Mouse (Mus musculus): ENCODE measurements around the gene Myocd. TPM values are rescaled to one million over a fixed set of nuclear protein-coding genes. Genes with fewer than 3 reads are reported as not detected.

Myocd gene
- polyA plus RNA-seq, 1 experiment from 2014 or later = 3.7 TPM

DNA sequence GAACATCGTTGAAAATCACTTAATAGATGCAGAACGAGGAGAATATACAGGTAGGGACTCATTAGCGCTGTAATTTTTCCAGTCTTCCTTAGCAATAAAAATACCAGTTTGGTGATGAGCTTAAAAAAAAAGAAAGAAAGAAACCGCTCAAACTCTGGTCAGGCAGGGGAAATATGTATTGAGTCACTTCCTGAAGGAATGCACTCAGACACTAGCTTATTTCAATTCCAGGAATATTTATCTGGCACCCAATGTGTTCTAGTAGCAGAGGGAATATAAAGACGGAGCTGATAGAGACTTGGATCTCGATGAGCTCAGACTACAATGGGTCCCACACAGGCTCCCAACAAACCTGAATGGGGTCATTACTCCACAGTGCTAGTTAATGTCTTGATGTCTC is 5.7 kb upstream of the Myocd start:
- DNase-seq (ENCODE audit: low spot score) = no peak
- H3K4me1 ChIP-seq (replicated peaks; ENCODE audit: insufficient read depth, low read length) = peaks cover 6% of the 10 kb centered on the region; the same call in 1 of the 2 replicates
- H3K4me2 ChIP-seq (ENCODE audit: low read length) = no peak overlapping the region

DNA sequence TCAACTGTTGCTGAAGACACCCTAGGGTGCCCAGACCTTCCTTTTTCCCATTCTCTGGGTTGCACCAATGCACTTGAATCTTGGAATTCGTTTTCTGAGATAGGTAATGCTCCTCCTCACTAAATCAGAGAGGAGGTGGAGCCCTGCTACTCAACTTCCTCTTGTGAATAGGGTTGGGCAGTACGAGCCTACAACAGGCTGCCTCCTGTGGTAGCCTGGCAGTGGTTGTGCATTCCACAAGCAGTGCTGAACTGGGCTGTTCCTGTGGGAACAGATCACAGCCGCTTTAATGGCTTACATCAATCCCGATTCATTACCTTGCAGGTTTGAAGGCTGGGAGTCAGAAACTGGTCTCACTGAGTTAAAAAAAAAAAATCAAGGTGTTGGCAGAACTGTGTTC is 1.2 kb upstream of the Myocd start:
- H3K27ac ChIP-seq = no peak overlapping the region
- H3K27me3 ChIP-seq (ENCODE audit: insufficient read depth, low read length) = no peaks in the 10 kb centered on the region
- no peaks in the 10 kb centered on the region for H3K9me3 ChIP-seq (replicated peaks; ENCODE audit: low read length)
- H3K9ac ChIP-seq (ENCODE audit: low read depth, low read length) = no peak overlapping the region
- no peaks in the 10 kb centered on the region for H3K36me3 ChIP-seq (ENCODE audit: insufficient read depth, low read length)
- no peak overlapping the region for H3K4me3 ChIP-seq (replicated peaks; ENCODE audit: low read depth, low read length)
- DNase-seq (ENCODE audit: low spot score) (no peak), ATAC-seq (replicated peaks; ENCODE audit: low FRiP score, low read depth) (no peak)
- 0 out of 2 replicates have a peak, but pooled peaks have one; percentile 12 for TF ChIP-seq CTCF (IDR thresholded peaks at IDR 0.05; ENCODE audit: low read depth)
- peaks cover 14% of the 10 kb centered on the region for H3K4me1 ChIP-seq (replicated peaks; ENCODE audit: insufficient read depth, low read length)
- peak overlapping the region; percentile 74; the same call in 1 of the 2 replicates for H3K4me2 ChIP-seq (ENCODE audit: low read length)
- WGBS = 14% methylated on average over 4 of the region's 4 CpGs

More for the DNA sequence above, 5.7 kb upstream of the Myocd start:
- ATAC-seq (replicated peaks; ENCODE audit: low FRiP score, low read depth) = no peak
- no peaks in the 10 kb centered on the region for H3K36me3 ChIP-seq (ENCODE audit: insufficient read depth, low read length)
- H3K9me3 ChIP-seq (replicated peaks; ENCODE audit: low read length) = no peaks in the 10 kb centered on the region
- H3K9ac ChIP-seq (ENCODE audit: low read depth, low read length) = no peak overlapping the region
- H3K27ac ChIP-seq = no peak overlapping the region
- no peak overlapping the region for H3K4me3 ChIP-seq (replicated peaks; ENCODE audit: low read depth, low read length)
- H3K27me3 ChIP-seq (ENCODE audit: insufficient read depth, low read length) = no peaks in the 10 kb centered on the region
- WGBS = 78% methylated on average over 6 of the region's 6 CpGs
- no peak for TF ChIP-seq CTCF (IDR thresholded peaks at IDR 0.05; ENCODE audit: low read depth)

DNA sequence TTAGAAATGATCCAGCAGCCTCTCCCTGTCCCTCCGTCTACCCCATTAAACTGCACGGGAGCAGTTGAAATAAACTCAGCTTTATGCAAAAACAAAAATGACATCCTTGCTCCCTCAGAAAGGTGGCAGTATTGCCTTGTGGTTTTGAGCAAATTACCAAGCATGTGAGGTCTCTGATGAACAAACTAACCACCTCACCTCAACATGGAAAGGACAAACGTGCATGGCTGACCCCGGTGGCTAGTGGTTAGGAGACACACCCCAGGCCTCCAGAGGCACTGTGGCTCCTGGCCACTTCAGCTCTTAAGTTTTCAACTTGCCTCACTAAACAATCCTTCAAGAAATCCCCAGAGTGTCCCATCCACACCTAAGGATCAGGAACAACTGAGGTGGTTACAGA is 1.5 kb downstream of the Myocd start:
- Histone ChIP-seq H3K9me3 (replicated peaks; ENCODE audit: low read length) (no peaks in the 10 kb centered on the region), H3K4me2 (ENCODE audit: low read length) (no peak overlapping the region), H3K4me1 (replicated peaks; ENCODE audit: insufficient read depth, low read length) (peaks cover 17% of the 10 kb centered on the region), H3K4me3 (replicated peaks; ENCODE audit: low read depth, low read length) (no peak overlapping the region), H3K27ac (no peak overlapping the region), H3K9ac (ENCODE audit: low read depth, low read length) (no peak overlapping the region), H3K27me3 (ENCODE audit: insufficient read depth, low read length) (no peaks in the 10 kb centered on the region), H3K36me3 (ENCODE audit: insufficient read depth, low read length) (no peaks in the 10 kb centered on the region)
- DNase-seq (ENCODE audit: low spot score) (peak; percentile 67), ATAC-seq (replicated peaks; ENCODE audit: low FRiP score, low read depth) (no peak)
- TF ChIP-seq CTCF (IDR thresholded peaks at IDR 0.05; ENCODE audit: low read depth) = peak; percentile 73
- 29% methylated on average over 4 of the region's 4 CpGs for WGBS

DNA sequence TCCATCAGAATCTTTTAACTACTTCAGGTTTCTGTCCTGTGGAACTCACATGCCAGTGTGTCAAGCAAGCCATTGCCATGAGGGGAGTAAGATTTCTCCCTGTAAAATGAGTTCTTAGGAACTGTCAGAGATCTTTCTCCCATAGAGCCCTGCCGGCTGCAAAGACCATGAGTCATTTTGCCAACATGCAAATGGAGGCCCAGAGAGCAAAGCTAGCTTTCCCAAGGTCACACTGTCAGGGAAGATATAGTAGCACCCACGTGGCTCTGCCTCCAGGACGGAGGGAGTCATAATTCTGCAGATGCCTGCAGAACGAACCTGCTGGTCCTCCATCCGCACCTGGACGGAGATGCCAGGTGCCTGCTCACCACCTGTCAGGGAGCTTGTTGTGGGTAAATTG is 6.3 kb downstream of the Myocd start:
- no peak overlapping the region for H3K9ac ChIP-seq (ENCODE audit: low read depth, low read length)
- no peaks in the 10 kb centered on the region for H3K36me3 ChIP-seq (ENCODE audit: insufficient read depth, low read length)
- no peak overlapping the region for H3K4me3 ChIP-seq (replicated peaks; ENCODE audit: low read depth, low read length)
- no peaks in the 10 kb centered on the region for H3K27me3 ChIP-seq (ENCODE audit: insufficient read depth, low read length)
- DNase-seq (ENCODE audit: low spot score) (no peak), ATAC-seq (replicated peaks; ENCODE audit: low FRiP score, low read depth) (no peak)
- 37% methylated on average over 6 of the region's 6 CpGs for WGBS
- H3K4me2 ChIP-seq (ENCODE audit: low read length) = no peak overlapping the region
- no peak for TF ChIP-seq CTCF (IDR thresholded peaks at IDR 0.05; ENCODE audit: low read depth)
- no peak overlapping the region for H3K27ac ChIP-seq
- no peaks in the 10 kb centered on the region for H3K9me3 ChIP-seq (replicated peaks; ENCODE audit: low read length)
- H3K4me1 ChIP-seq (replicated peaks; ENCODE audit: insufficient read depth, low read length) = 0 out of 2 replicates have a peak, but pooled peaks cover 3% of the 10 kb centered on the region

DNA sequence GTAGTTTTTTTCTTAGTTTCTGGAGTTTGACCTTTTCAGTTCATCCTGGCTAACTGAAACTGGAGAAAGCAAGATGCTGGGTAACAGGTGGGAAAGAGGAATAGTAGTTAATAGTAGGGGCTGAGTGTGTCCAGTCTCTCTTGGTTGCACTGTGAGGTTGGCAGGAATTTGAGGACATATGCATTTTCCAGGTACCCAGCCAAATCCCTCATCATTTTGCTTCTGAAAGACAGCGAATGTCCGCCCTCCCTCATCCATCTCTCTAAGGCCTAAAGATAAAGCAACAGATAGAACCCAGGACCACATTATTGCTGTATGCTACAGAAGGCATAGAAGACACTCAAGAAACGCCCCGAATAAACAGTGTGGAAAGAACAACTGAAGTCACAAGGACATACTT is 10.8 kb downstream of the Myocd start:
- H3K9ac ChIP-seq (ENCODE audit: low read depth, low read length) = no peak overlapping the region
- 92% methylated on average over 4 of the region's 4 CpGs for WGBS
- no peak for ATAC-seq (replicated peaks; ENCODE audit: low FRiP score, low read depth)
- TF ChIP-seq CTCF (IDR thresholded peaks at IDR 0.05; ENCODE audit: low read depth) = no peak
- no peaks in the 10 kb centered on the region for H3K27me3 ChIP-seq (ENCODE audit: insufficient read depth, low read length)
- no peaks in the 10 kb centered on the region for H3K9me3 ChIP-seq (replicated peaks; ENCODE audit: low read length)
- 0 out of 2 replicates have a peak, but pooled peaks cover 3% of the 10 kb centered on the region for H3K4me1 ChIP-seq (replicated peaks; ENCODE audit: insufficient read depth, low read length)
- H3K36me3 ChIP-seq (ENCODE audit: insufficient read depth, low read length) = no peaks in the 10 kb centered on the region
- DNase-seq (ENCODE audit: low spot score) = no peak
- no peak overlapping the region for H3K27ac ChIP-seq
- H3K4me3 ChIP-seq (replicated peaks; ENCODE audit: low read depth, low read length) = no peak overlapping the region
- no peak overlapping the region for H3K4me2 ChIP-seq (ENCODE audit: low read length)

DNA sequence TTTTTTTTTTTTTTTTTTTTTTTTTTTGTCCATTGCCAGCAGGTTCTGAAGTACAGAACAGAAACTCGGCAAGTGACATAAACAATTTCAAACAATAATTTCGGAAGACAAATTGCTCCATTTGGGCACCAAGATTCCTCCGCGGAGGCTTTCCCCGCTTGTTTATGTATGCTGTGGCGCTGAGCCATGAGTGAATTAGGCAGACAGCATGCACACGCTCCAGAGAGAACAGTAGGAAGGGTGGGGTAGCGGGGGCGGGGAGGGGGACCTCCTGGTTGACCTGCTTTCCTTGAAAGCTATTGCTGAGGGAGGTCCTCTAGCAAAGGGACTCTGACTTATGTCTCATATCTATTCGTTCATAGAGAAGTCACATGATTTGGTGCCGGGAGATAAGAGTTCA is 13.6 kb downstream of the Myocd start:
- Histone ChIP-seq H3K4me2 (ENCODE audit: low read length) (no peak overlapping the region), H3K9ac (ENCODE audit: low read depth, low read length) (no peak overlapping the region), H3K27me3 (ENCODE audit: insufficient read depth, low read length) (no peaks in the 10 kb centered on the region), H3K4me3 (replicated peaks; ENCODE audit: low read depth, low read length) (no peak overlapping the region), H3K36me3 (ENCODE audit: insufficient read depth, low read length) (no peaks in the 10 kb centered on the region), H3K4me1 (replicated peaks; ENCODE audit: insufficient read depth, low read length) (no peaks in the 10 kb centered on the region), H3K9me3 (replicated peaks; ENCODE audit: low read length) (no peaks in the 10 kb centered on the region), H3K27ac (no peak overlapping the region)
- ATAC-seq (replicated peaks; ENCODE audit: low FRiP score, low read depth) (no peak), DNase-seq (ENCODE audit: low spot score) (no peak)
- 72% methylated on average over 11 of the region's 11 CpGs for WGBS
- TF ChIP-seq CTCF (IDR thresholded peaks at IDR 0.05; ENCODE audit: low read depth) = no peak

DNA sequence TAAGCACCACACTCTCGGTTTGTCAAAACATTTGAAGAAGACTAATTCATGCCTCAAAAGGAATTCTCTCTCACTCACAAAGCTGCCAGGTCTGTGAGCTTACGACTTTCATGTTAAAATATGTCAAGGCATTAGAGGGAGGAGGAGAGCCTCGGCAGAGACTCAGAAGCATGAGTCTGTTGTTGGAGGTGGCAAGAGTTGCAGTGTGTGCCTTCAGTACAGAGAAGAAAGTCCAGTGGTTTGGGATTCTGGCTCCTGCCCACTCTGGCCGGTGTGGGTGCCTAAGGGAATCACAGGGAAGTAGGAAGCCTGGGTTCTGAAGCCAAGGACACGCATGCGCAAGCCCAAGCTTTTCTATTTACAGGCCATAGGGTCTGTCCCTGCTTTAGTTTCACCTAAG is 14.2 kb downstream of the Myocd start:
- Histone ChIP-seq H3K27ac (no peak overlapping the region), H3K36me3 (ENCODE audit: insufficient read depth, low read length) (no peaks in the 10 kb centered on the region), H3K9me3 (replicated peaks; ENCODE audit: low read length) (no peaks in the 10 kb centered on the region), H3K9ac (ENCODE audit: low read depth, low read length) (no peak overlapping the region), H3K4me2 (ENCODE audit: low read length) (no peak overlapping the region), H3K27me3 (ENCODE audit: insufficient read depth, low read length) (no peaks in the 10 kb centered on the region), H3K4me3 (replicated peaks; ENCODE audit: low read depth, low read length) (no peak overlapping the region), H3K4me1 (replicated peaks; ENCODE audit: insufficient read depth, low read length) (no peaks in the 10 kb centered on the region)
- no peak for DNase-seq (ENCODE audit: low spot score)
- 65% methylated on average over 6 of the region's 6 CpGs for WGBS
- ATAC-seq (replicated peaks; ENCODE audit: low FRiP score, low read depth) = no peak
- no peak for TF ChIP-seq CTCF (IDR thresholded peaks at IDR 0.05; ENCODE audit: low read depth)

All from kidney, postnatal 0 days (tissue).